Mouse (Mus musculus) heart, postnatal 0 days (tissue): Measurements from ENCODE around the gene E2f4.

ENCODE experiments used
- CTCF ChIP-seq: IDR thresholded peaks from 2 replicates; pipeline ENCODE4 v1.5.1; 2016; ENCODE audit warnings: antibody characterized with exemption, control low read depth, low read depth
- EP300 ChIP-seq: IDR thresholded peaks from 2 replicates; pipeline ENCODE4 v1.6.1; 2016; ENCODE audit warnings: antibody characterized with exemption, low read depth

GRCm38 (mm10) chr8:105336373-105337130, 39.1 kb downstream of the E2f4 start:
- TF ChIP-seq CTCF (no peak), EP300 (no peak)
